Mouse (Mus musculus) midbrain, embryonic 13.5 days (tissue): Measurements from ENCODE around the gene Igfbp3. TPM values are rescaled to one million over a fixed set of nuclear protein-coding genes. Genes with fewer than 3 reads are reported as not detected.

ENCODE experiments used
- ATAC-seq: fragments of 200-750 bp; cut with Nextera tagmentation; 2 replicates; pipeline ENCODE4 v1.8.0; 2017; ENCODE audit warnings: mild to moderate bottlenecking, moderate TSS enrichment, moderate library complexity
- H3K27ac ChIP-seq: fragments of 300-500 bp; sonication (generic); 2 replicates; pipeline ENCODE4 v1.5.1; 2015; ENCODE audit warnings: inconsistent platforms, mild to moderate bottlenecking, moderate library complexity
- H3K27me3 ChIP-seq: fragments of 300-500 bp; sonication (generic); 2 replicates; pipeline ENCODE4 v1.6.1; 2015; ENCODE audit warnings: mild to moderate bottlenecking, inconsistent platforms
- H3K36me3 ChIP-seq: fragments of 300-500 bp; sonication (generic); 2 replicates; pipeline ENCODE4 v1.6.1; 2015; ENCODE audit warnings: mild to moderate bottlenecking, inconsistent platforms
- H3K4me1 ChIP-seq: fragments of 300-500 bp; sonication (generic); replicated peaks from 2 replicates; pipeline ENCODE4 v1.6.1; 2015; ENCODE audit warnings: inconsistent platforms
- H3K4me2 ChIP-seq: fragments of 300-500 bp; sonication (generic); replicated peaks from 2 replicates; pipeline ENCODE4 v1.6.1; 2015; ENCODE audit warnings: moderate library complexity, mild to moderate bottlenecking, inconsistent platforms
- H3K4me3 ChIP-seq: fragments of 300-500 bp; sonication (generic); replicated peaks from 2 replicates; pipeline ENCODE4 v1.5.1; 2015; ENCODE audit warnings: mild to moderate bottlenecking, inconsistent platforms
- H3K9ac ChIP-seq: fragments of 300-500 bp; sonication (generic); replicated peaks from 2 replicates; pipeline ENCODE4 v1.6.1; 2015; ENCODE audit warnings: mild to moderate bottlenecking, inconsistent platforms
- H3K9me3 ChIP-seq: fragments of 300-500 bp; sonication (generic); 2 replicates; pipeline ENCODE4 v1.6.1; 2016; ENCODE audit warnings: mild to moderate bottlenecking, inconsistent platforms
- WGBS: fragments of 180-500 bp; shearing (Covaris S2); methylation state at CpG from one replicate; pipeline ENCODE4 v1.1.7; 2015; 5-methylcytosine and 5-hydroxymethylcytosine counted together
- polyA plus RNA-seq: library from polyadenylated mRNA; unstranded; fragments of >200 nt; fragmentation: Nextera tagmentation; extraction: Ambion mirVana; gene quantifications from 2 replicates; pipeline ENCODE4 v1.2.1, GENCODE M21; 2015

Gene Igfbp3
- 5.6 and 7.1 TPM in 2 replicates for polyA plus RNA-seq

GRCm38 (mm10) chr11:7213501-7214341 lies at the start of gene Igfbp3:
Gene Igfbp3 (minus strand): TSS chr11:7213923.
- WGBS: under 1% methylated on average over 93 of the region's 104 CpGs

DNA sequence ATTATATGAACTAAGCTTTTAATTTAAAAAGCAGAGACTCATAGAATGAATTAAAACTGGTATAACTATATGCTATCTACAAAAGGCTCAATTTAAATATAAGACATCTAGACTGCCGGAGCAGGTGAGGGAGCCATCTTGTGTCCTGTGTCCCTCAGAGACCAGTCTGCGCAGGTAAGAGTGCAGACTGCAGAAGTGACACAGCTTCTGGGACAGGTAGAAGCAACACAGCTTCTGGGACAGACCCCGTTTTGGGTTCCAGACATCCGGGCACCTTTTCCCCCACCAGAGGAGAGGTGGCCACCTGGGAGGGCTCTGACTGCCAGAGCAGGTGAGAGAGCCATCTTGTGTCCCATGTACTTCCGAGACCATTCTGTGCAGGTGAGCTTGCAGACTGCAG lies 37.1 kb upstream of the Igfbp3 start:
- 94% methylated on average over 5 of the region's 5 CpGs for WGBS
- ATAC-seq: no peak
- Histone ChIP-seq H3K4me1 (no peaks in the 10 kb centered on the region), H3K4me2 (no peak overlapping the region), H3K4me3 (no peak overlapping the region), H3K36me3 (no peaks in the 10 kb centered on the region), H3K27me3 (no peaks in the 10 kb centered on the region), H3K9ac (no peak overlapping the region), H3K27ac (no peak overlapping the region), H3K9me3 (no peaks in the 10 kb centered on the region)

More at GRCm38 (mm10) chr11:7213501-7214341, at the start of gene Igfbp3:
- H3K9me3 ChIP-seq: no peaks in the 10 kb centered on the region
- H3K36me3 ChIP-seq: no peaks in the 10 kb centered on the region
- peak within 1 kb of the TSS; percentile 78 for H3K27ac ChIP-seq
- H3K4me1 ChIP-seq: peaks cover 28% of the 10 kb centered on the region
- peak within 1 kb of the TSS; percentile 63 for H3K4me3 ChIP-seq
- H3K27me3 ChIP-seq: peaks cover 39% of the 10 kb centered on the region
- ATAC-seq: peak; percentile 93
- H3K4me2 ChIP-seq: peak within 1 kb of the TSS; percentile 85
- H3K9ac ChIP-seq: peak within 1 kb of the TSS; percentile 74

GRCm38 (mm10) chr11:7250415-7250814 lies 36.7 kb upstream of the Igfbp3 start:
- WGBS: 91% methylated on average over 2 of the region's 2 CpGs
- Histone ChIP-seq H3K27ac (no peak overlapping the region), H3K9me3 (no peaks in the 10 kb centered on the region), H3K4me1 (no peaks in the 10 kb centered on the region), H3K4me2 (no peak overlapping the region), H3K27me3 (no peaks in the 10 kb centered on the region), H3K4me3 (no peak overlapping the region), H3K9ac (no peak overlapping the region), H3K36me3 (no peaks in the 10 kb centered on the region)
- ATAC-seq: no peak

DNA sequence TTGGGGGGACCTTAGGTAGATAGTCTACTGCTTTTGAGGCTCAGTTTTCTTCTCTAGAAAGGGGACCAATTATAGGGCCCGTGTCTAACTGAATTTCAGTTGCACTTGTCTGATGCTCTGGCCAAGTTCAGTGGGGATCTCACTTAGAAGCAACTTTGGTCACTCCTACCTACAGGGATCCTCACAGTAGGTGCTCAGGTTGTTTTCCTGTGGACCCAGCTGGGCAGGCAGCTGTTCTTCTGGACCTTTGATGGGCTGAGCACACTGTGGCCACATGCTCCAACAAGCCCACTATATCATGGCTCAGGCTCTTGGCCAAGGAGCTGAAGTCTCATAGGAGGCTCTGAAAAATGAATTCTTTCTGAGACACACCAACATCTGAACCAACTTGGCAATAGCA lies 31.1 kb upstream of the Igfbp3 start:
- no peak for ATAC-seq
- Histone ChIP-seq H3K4me3 (no peak overlapping the region), H3K9ac (no peak overlapping the region), H3K36me3 (no peaks in the 10 kb centered on the region), H3K27ac (no peak overlapping the region), H3K4me1 (no peaks in the 10 kb centered on the region), H3K9me3 (no peaks in the 10 kb centered on the region), H3K4me2 (no peak overlapping the region), H3K27me3 (no peaks in the 10 kb centered on the region)
- WGBS: 83% methylated on average over 1 of the region's 1 CpGs

DNA sequence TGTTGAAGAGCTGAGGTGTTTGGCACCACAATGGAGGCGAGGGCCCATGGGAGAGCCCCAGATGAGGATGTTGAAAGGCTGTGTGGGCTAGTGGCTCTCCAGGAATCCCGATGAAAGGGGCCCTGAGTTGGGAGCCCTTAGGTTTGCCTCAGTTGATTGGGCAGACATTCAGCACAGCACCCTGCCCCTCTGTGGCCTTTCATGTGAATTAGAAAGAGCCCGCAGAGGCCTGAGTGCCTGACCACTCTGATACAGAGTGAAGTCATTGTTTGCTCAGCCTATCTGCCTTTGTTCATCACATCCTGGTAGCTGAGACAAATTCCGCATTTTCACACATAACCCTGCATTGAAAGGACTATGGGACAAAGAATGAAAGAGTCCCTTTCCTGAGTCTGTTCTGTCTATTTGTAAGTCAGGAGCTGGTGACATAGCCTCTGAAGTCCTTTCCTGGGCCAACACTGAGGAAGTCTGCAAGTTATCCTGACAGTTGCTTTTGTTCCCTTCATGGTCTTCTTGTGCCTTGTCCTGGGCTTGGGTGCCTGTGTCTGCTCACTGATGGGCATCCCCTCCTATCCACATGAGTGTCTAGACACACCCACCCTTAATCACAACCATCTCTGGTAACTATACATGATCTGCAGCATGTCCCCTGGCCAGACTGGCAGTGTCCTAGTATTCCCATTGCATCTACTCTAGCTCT lies 25.5 kb upstream of the Igfbp3 start:
- H3K9ac ChIP-seq: no peak overlapping the region
- H3K9me3 ChIP-seq: no peaks in the 10 kb centered on the region
- no peak overlapping the region for H3K4me3 ChIP-seq
- no peak overlapping the region for H3K27ac ChIP-seq
- no peaks in the 10 kb centered on the region for H3K4me1 ChIP-seq
- no peak overlapping the region for H3K4me2 ChIP-seq
- H3K27me3 ChIP-seq: no peaks in the 10 kb centered on the region
- ATAC-seq: no peak
- H3K36me3 ChIP-seq: no peaks in the 10 kb centered on the region
- 70% methylated on average over 4 of the region's 4 CpGs for WGBS

- Histone ChIP-seq H3K9ac (no peak overlapping the region), H3K4me3 (no peak overlapping the region), H3K27ac (no peak overlapping the region), H3K27me3 (no peaks in the 10 kb centered on the region), H3K4me1 (no peaks in the 10 kb centered on the region), H3K9me3 (no peaks in the 10 kb centered on the region), H3K4me2 (no peak overlapping the region), H3K36me3 (no peaks in the 10 kb centered on the region)
- ATAC-seq: no peak
- 94% methylated on average over 6 of the region's 6 CpGs for WGBS
These were observed 24.8 kb upstream of the Igfbp3 start for GRCm38 (mm10) chr11:7238546-7238945.

- ATAC-seq: no peak
- Histone ChIP-seq H3K36me3 (no peaks in the 10 kb centered on the region), H3K27me3 (no peaks in the 10 kb centered on the region), H3K27ac (no peak overlapping the region), H3K9ac (no peak overlapping the region), H3K4me1 (no peaks in the 10 kb centered on the region), H3K4me3 (no peak overlapping the region), H3K9me3 (no peaks in the 10 kb centered on the region), H3K4me2 (no peak overlapping the region)
- WGBS: 77% methylated on average over 6 of the region's 6 CpGs
These were observed 24.0 kb upstream of the Igfbp3 start for GRCm38 (mm10) chr11:7237712-7238111.

GRCm38 (mm10) chr11:7236751-7237150 lies 23.0 kb upstream of the Igfbp3 start:
- no peak for ATAC-seq
- Histone ChIP-seq H3K27ac (no peak overlapping the region), H3K4me2 (no peak overlapping the region), H3K4me1 (no peaks in the 10 kb centered on the region), H3K27me3 (no peaks in the 10 kb centered on the region), H3K36me3 (no peaks in the 10 kb centered on the region), H3K9ac (no peak overlapping the region), H3K9me3 (no peaks in the 10 kb centered on the region), H3K4me3 (no peak overlapping the region)
- 94% methylated on average over 2 of the region's 2 CpGs for WGBS

- Histone ChIP-seq H3K4me2 (no peak overlapping the region), H3K9me3 (no peaks in the 10 kb centered on the region), H3K36me3 (no peaks in the 10 kb centered on the region), H3K27ac (no peak overlapping the region), H3K4me1 (no peaks in the 10 kb centered on the region), H3K4me3 (no peak overlapping the region), H3K27me3 (no peaks in the 10 kb centered on the region), H3K9ac (no peak overlapping the region)
- ATAC-seq: no peak
- WGBS: 65% methylated on average over 3 of the region's 3 CpGs
These were observed 21.4 kb upstream of the Igfbp3 start for GRCm38 (mm10) chr11:7234981-7235609.

GRCm38 (mm10) chr11:7234436-7234835 lies 20.7 kb upstream of the Igfbp3 start:
- ATAC-seq: no peak
- H3K36me3 ChIP-seq: no peaks in the 10 kb centered on the region
- no peaks in the 10 kb centered on the region for H3K27me3 ChIP-seq
- H3K4me1 ChIP-seq: no peaks in the 10 kb centered on the region
- H3K4me3 ChIP-seq: no peak overlapping the region
- no peak overlapping the region for H3K4me2 ChIP-seq
- WGBS: 66% methylated on average over 1 of the region's 1 CpGs
- H3K27ac ChIP-seq: no peak overlapping the region
- H3K9me3 ChIP-seq: no peaks in the 10 kb centered on the region
- no peak overlapping the region for H3K9ac ChIP-seq

- no peak overlapping the region for H3K27ac ChIP-seq
- no peak for ATAC-seq
- 83% methylated on average over 2 of the region's 2 CpGs for WGBS
These were observed 19.6 kb upstream of the Igfbp3 start for GRCm38 (mm10) chr11:7233333-7233732.

GRCm38 (mm10) chr11:7231958-7232357 lies 18.2 kb upstream of the Igfbp3 start:
- Histone ChIP-seq H3K4me1 (no peaks in the 10 kb centered on the region), H3K4me3 (no peak overlapping the region), H3K9ac (no peak overlapping the region), H3K9me3 (no peaks in the 10 kb centered on the region), H3K36me3 (no peaks in the 10 kb centered on the region), H3K27ac (no peak overlapping the region), H3K4me2 (no peak overlapping the region), H3K27me3 (no peaks in the 10 kb centered on the region)
- ATAC-seq: no peak
- 95% methylated on average over 4 of the region's 4 CpGs for WGBS

More at GRCm38 (mm10) chr11:7233333-7233732, 19.6 kb upstream of the Igfbp3 start:
- Histone ChIP-seq H3K4me1 (no peaks in the 10 kb centered on the region), H3K36me3 (no peaks in the 10 kb centered on the region), H3K9me3 (no peaks in the 10 kb centered on the region), H3K9ac (no peak overlapping the region), H3K4me2 (no peak overlapping the region), H3K27me3 (no peaks in the 10 kb centered on the region), H3K4me3 (no peak overlapping the region)
